Mouse (Mus musculus): ENCODE measurements around the gene Noxo1. TPM values are rescaled to one million over a fixed set of nuclear protein-coding genes. Genes with fewer than 3 reads are reported as not detected.

Gene Noxo1
- polyA plus RNA-seq, 1 experiment from 2014 or later = 3.0 TPM

DNA sequence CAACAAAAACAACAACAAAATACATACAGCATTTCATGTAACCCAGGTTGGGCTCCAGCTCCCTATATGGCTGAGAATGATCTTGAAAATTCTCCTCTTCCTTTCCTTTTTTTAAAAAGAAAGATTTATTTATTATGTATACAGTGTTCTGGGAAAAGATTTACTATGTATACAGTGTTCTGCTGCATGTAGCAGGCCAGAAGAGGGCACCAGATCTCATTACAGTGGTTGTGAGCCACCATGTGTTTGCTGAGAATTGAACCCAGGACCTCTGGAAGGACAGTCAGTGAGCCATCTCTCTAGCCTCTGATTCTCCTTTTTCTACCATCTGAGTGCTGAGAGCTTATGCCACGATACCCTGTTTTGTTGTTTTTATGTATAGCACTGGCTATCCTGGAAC is 38.5 kb downstream of the Noxo1 start:
- no peak overlapping the region for H3K4me2 ChIP-seq (replicated peaks)
- H3K36me3 ChIP-seq = no peaks in the 10 kb centered on the region
- no peak for ATAC-seq (ENCODE audit: insufficient number of reproducible peaks, insufficient read depth, low FRiP score, low TSS enrichment)
- WGBS = 91% methylated on average over 1 of the region's 1 CpGs
- H3K27me3 ChIP-seq = no peaks in the 10 kb centered on the region
- H3K4me1 ChIP-seq = peaks cover 6% of the 10 kb centered on the region
- H3K9ac ChIP-seq = no peak overlapping the region
- H3K9me3 ChIP-seq = no peaks in the 10 kb centered on the region
- no peak overlapping the region for H3K4me3 ChIP-seq
- no peak overlapping the region for H3K27ac ChIP-seq

- ATAC-seq (ENCODE audit: insufficient number of reproducible peaks, insufficient read depth, low FRiP score, low TSS enrichment) = no peak
- WGBS = 85% methylated on average over 7 of the region's 7 CpGs
- Histone ChIP-seq H3K27me3 (no peaks in the 10 kb centered on the region), H3K9ac (no peak overlapping the region), H3K9me3 (no peaks in the 10 kb centered on the region), H3K4me1 (peaks cover 6% of the 10 kb centered on the region), H3K27ac (0 out of 2 replicates have a peak overlapping the region, but pooled peaks have one; percentile 65), H3K4me2 (replicated peaks) (no peak overlapping the region), H3K36me3 (0 out of 2 replicates have a peak, but pooled peaks cover 4% of the 10 kb centered on the region), H3K4me3 (no peak overlapping the region)
These were observed 39.4 kb downstream of the Noxo1 start for GRCm38 (mm10) chr17:24735446-24735845.

DNA sequence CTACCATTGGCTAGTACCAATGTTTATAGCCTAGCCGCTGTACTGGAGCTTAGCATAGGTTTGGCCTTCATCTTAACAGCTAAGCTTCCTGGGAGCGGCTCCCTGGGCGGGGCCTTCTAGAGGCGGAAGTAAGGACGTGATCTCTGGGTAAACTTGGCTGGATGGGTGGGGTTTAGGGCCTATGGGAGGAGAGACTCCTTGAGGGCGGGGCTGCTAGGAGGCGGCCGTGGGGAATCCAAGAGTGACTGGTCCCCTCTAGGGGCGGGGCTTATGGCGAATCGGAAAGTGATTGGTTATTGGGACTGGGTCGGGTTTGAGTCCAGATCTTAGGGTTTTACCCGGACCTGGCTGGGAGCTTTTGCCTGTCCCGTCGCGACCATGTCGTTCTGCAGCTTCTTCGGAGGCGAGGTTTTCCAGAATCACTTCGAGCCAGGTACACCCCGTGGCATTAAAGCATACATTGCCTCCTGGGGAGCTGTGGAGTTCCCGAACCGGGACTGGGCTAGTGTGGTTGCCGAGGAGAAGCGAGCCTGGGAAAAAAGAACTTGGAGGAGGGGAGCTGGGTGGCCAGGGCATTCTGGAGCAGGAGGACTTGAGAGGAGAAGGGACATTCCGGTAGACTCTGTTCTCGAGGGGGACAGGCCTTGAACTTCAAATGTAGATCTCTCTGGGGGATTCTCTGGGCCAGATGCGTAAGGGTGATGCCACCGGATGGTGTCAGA is 40.5 kb downstream of the Noxo1 start, which contains the start of gene Msrb1:
TSS of gene Msrb1 (plus strand) at position 313 of the 722 bp plus-strand sequence.
- peaks cover 6% of the 10 kb centered on the region for H3K4me1 ChIP-seq
- peak within 1 kb of the TSS; percentile 67 for H3K9ac ChIP-seq
- peak within 1 kb of the TSS; percentile 65 for H3K4me3 ChIP-seq
- no peaks in the 10 kb centered on the region for H3K9me3 ChIP-seq
- H3K27me3 ChIP-seq = no peaks in the 10 kb centered on the region
- H3K27ac ChIP-seq = peak within 1 kb of the TSS; percentile 65; the same call in 1 of the 2 replicates
- ATAC-seq (ENCODE audit: insufficient number of reproducible peaks, insufficient read depth, low FRiP score, low TSS enrichment) = peak; percentile 92
- H3K36me3 ChIP-seq = 0 out of 2 replicates have a peak, but pooled peaks cover 10% of the 10 kb centered on the region
- WGBS = under 1% methylated on average over 29 of the region's 29 CpGs
- H3K4me2 ChIP-seq (replicated peaks) = peak within 1 kb of the TSS; percentile 70

GRCm38 (mm10) chr17:24737135-24737810 is 41.2 kb downstream of the Noxo1 start:
- Histone ChIP-seq H3K9ac (peak overlapping the region; percentile 67), H3K4me1 (peaks cover 6% of the 10 kb centered on the region), H3K27me3 (no peaks in the 10 kb centered on the region), H3K4me2 (replicated peaks) (peak overlapping the region; percentile 70), H3K9me3 (no peaks in the 10 kb centered on the region), H3K4me3 (peak overlapping the region; percentile 65), H3K27ac (no peak overlapping the region), H3K36me3 (0 out of 2 replicates have a peak, but pooled peaks cover 10% of the 10 kb centered on the region)
- no peak for ATAC-seq (ENCODE audit: insufficient number of reproducible peaks, insufficient read depth, low FRiP score, low TSS enrichment)
- WGBS = 30% methylated on average over 8 of the region's 8 CpGs

DNA sequence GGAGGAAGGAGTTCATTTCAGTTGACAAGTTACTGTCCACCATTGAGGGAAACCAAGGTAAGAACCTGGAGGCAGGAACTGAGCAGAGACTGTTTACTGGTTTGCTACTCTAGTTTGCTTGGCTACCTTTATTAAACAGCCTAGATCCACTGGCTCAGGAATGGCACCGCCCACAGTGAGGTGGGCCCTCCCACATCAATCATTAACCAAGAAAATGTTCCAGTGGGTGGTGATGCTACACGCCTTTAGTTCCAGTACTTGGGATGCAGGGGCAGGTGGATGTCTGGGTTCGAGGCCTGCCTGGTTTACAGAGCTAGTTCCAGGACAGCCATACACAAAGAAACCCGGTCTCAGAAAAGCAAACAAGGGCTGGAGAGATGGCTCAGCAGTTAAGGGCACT is 42.2 kb downstream of the Noxo1 start:
- H3K27me3 ChIP-seq = no peaks in the 10 kb centered on the region
- no peak overlapping the region for H3K4me3 ChIP-seq
- peaks cover 6% of the 10 kb centered on the region for H3K4me1 ChIP-seq
- H3K4me2 ChIP-seq (replicated peaks) = no peak overlapping the region
- WGBS = 83% methylated on average over 4 of the region's 4 CpGs
- no peaks in the 10 kb centered on the region for H3K9me3 ChIP-seq
- no peak overlapping the region for H3K9ac ChIP-seq
- ATAC-seq (ENCODE audit: insufficient number of reproducible peaks, insufficient read depth, low FRiP score, low TSS enrichment) = no peak
- H3K27ac ChIP-seq = no peak overlapping the region
- H3K36me3 ChIP-seq = 0 out of 2 replicates have a peak, but pooled peaks cover 14% of the 10 kb centered on the region

GRCm38 (mm10) chr17:24739926-24740325 is 43.9 kb downstream of the Noxo1 start:
- Histone ChIP-seq H3K9me3 (no peaks in the 10 kb centered on the region), H3K27ac (no peak overlapping the region), H3K4me3 (no peak overlapping the region), H3K27me3 (no peaks in the 10 kb centered on the region), H3K9ac (no peak overlapping the region), H3K4me2 (replicated peaks) (no peak overlapping the region), H3K4me1 (peaks cover 6% of the 10 kb centered on the region), H3K36me3 (0 out of 2 replicates have a peak, but pooled peaks cover 14% of the 10 kb centered on the region)
- WGBS = 79% methylated on average over 8 of the region's 8 CpGs
- ATAC-seq (ENCODE audit: insufficient number of reproducible peaks, insufficient read depth, low FRiP score, low TSS enrichment) = no peak

- H3K27me3 ChIP-seq = no peaks in the 10 kb centered on the region
- H3K4me2 ChIP-seq (replicated peaks) = no peak overlapping the region
- H3K36me3 ChIP-seq = 0 out of 2 replicates have a peak, but pooled peaks cover 14% of the 10 kb centered on the region
- no peak overlapping the region for H3K4me3 ChIP-seq
- H3K27ac ChIP-seq = no peak overlapping the region
- WGBS = 81% methylated on average over 8 of the region's 8 CpGs
- no peak for ATAC-seq (ENCODE audit: insufficient number of reproducible peaks, insufficient read depth, low FRiP score, low TSS enrichment)
- H3K9ac ChIP-seq = no peak overlapping the region
- no peaks in the 10 kb centered on the region for H3K9me3 ChIP-seq
- H3K4me1 ChIP-seq = peaks cover 9% of the 10 kb centered on the region; the same call in 1 of the 2 replicates
These were observed 46.3 kb downstream of the Noxo1 start for GRCm38 (mm10) chr17:24742307-24742706.

- 77% methylated on average over 5 of the region's 5 CpGs for WGBS
- H3K36me3 ChIP-seq = 0 out of 2 replicates have a peak, but pooled peaks cover 14% of the 10 kb centered on the region
- no peak overlapping the region for H3K27ac ChIP-seq
- no peak for ATAC-seq (ENCODE audit: insufficient number of reproducible peaks, insufficient read depth, low FRiP score, low TSS enrichment)
- H3K27me3 ChIP-seq = no peaks in the 10 kb centered on the region
- H3K9ac ChIP-seq = no peak overlapping the region
- no peak overlapping the region for H3K4me3 ChIP-seq
- H3K9me3 ChIP-seq = no peaks in the 10 kb centered on the region
- no peak overlapping the region for H3K4me2 ChIP-seq (replicated peaks)
- 0 out of 2 replicates have a peak, but pooled peaks cover 10% of the 10 kb centered on the region for H3K4me1 ChIP-seq
These were observed 47.9 kb downstream of the Noxo1 start for GRCm38 (mm10) chr17:24743896-24744295.

- H3K27me3 ChIP-seq = no peaks in the 10 kb centered on the region
- WGBS = 65% methylated on average over 3 of the region's 3 CpGs
These were observed 48.3 kb downstream of the Noxo1 start for GRCm38 (mm10) chr17:24744381-24744780.

DNA sequence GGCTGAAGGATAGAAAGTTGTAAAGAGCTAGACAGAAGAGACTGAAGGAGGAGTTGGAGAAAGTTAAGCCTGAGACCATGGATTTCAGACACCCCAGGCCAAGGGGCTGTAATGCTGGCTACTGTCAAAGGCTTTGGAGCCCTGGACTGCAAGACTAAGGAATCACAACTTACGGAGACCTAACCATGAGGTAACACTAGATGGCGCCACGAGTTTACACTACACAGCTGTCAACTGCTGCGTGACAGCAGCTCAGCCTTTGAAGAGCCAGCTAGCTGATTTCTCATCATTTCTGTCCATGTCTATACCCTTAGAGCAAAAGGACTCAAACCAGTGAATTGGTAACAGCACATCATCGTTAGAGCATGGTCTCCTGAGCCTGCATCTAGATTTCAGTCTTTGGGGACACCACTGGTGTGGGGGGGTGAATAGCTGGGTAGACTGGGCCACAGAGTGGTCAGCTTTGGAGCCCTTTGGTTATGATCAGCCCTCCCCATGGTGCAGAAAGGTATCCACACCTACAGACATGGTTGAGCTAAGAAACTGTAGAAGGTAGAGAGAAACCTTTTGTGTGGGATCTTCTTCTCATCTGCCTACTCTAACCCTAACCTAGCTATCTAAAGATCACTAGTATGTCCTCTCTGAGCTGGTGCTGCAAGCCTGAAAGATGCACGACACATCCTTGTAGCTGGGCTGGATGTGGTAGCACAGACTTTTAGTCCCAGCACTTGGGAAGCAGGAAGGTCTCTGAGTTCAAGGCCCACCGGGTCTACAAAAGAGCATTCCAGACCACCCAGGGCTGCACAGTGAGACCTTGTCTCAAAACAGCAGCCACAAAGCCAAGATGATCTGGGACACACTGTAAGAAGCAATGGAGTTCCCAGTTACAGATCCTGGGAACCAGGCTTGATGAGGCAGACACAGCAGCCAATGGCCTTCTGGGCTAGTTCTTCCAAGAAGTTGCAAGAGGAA is 49.8 kb downstream of the Noxo1 start:
- ATAC-seq (ENCODE audit: insufficient number of reproducible peaks, insufficient read depth, low FRiP score, low TSS enrichment) = peak; percentile 76; the same call in 1 of the 2 replicates
- Histone ChIP-seq H3K27me3 (peaks cover 11% of the 10 kb centered on the region), H3K36me3 (0 out of 2 replicates have a peak, but pooled peaks cover 9% of the 10 kb centered on the region), H3K4me2 (replicated peaks) (no peak overlapping the region), H3K27ac (no peak overlapping the region), H3K4me3 (no peak overlapping the region), H3K9ac (no peak overlapping the region), H3K4me1 (0 out of 2 replicates have a peak, but pooled peaks cover 10% of the 10 kb centered on the region), H3K9me3 (no peaks in the 10 kb centered on the region)
- 20% methylated on average over 7 of the region's 7 CpGs for WGBS

More at GRCm38 (mm10) chr17:24744381-24744780, 48.3 kb downstream of the Noxo1 start:
- Histone ChIP-seq H3K4me2 (replicated peaks) (no peak overlapping the region), H3K9me3 (no peaks in the 10 kb centered on the region), H3K27ac (no peak overlapping the region), H3K4me1 (0 out of 2 replicates have a peak, but pooled peaks cover 10% of the 10 kb centered on the region), H3K36me3 (0 out of 2 replicates have a peak, but pooled peaks cover 14% of the 10 kb centered on the region), H3K4me3 (no peak overlapping the region), H3K9ac (no peak overlapping the region)
- no peak for ATAC-seq (ENCODE audit: insufficient number of reproducible peaks, insufficient read depth, low FRiP score, low TSS enrichment)

GRCm38 (mm10) chr17:24746986-24747385 is 51.0 kb downstream of the Noxo1 start:
- no peak for ATAC-seq (ENCODE audit: insufficient number of reproducible peaks, insufficient read depth, low FRiP score, low TSS enrichment)
- Histone ChIP-seq H3K4me3 (no peak overlapping the region), H3K4me2 (replicated peaks) (no peak overlapping the region), H3K27me3 (peaks cover 23% of the 10 kb centered on the region), H3K36me3 (0 out of 2 replicates have a peak, but pooled peaks cover 4% of the 10 kb centered on the region), H3K4me1 (peaks cover 12% of the 10 kb centered on the region; the same call in 1 of the 2 replicates), H3K9ac (no peak overlapping the region), H3K9me3 (no peaks in the 10 kb centered on the region), H3K27ac (peak overlapping the region; percentile 30; the same call in 1 of the 2 replicates)
- 34% methylated on average over 4 of the region's 4 CpGs for WGBS
